Mouse (Mus musculus): ENCODE data around the gene B630019K06Rik. TPM values are rescaled to one million over a fixed set of nuclear protein-coding genes. Genes with fewer than 3 reads are reported as not detected.
"Not testable (repeated sequence)": the region's sequence is repeated elsewhere in the genome, so short reads cannot be mapped to it uniquely, and the experiment has no call there.

Gene B630019K06Rik
- 15.5 and 17.8 TPM in 2 replicates for polyA plus RNA-seq (2016; fragmentation: Nextera tagmentation; extraction: Ambion mirVana)

- H3K4me1 ChIP-seq = no peaks in the 10 kb centered on the region
- no peaks in the 10 kb centered on the region for H3K36me3 ChIP-seq
- no peaks in the 10 kb centered on the region for H3K9me3 ChIP-seq
- H3K4me2 ChIP-seq (replicated peaks) = peak within 1 kb of the TSS; percentile 64
- WGBS = 20% methylated on average over 86 of the region's 95 CpGs
- ATAC-seq (ENCODE audit: low FRiP score, low read depth) = peak; percentile 90
- no peaks in the 10 kb centered on the region for H3K27me3 ChIP-seq (replicated peaks)
- H3K9ac ChIP-seq = peak within 1 kb of the TSS; percentile 77
- H3K4me3 ChIP-seq = peak within 1 kb of the TSS; percentile 52
- H3K27ac ChIP-seq = peak within 1 kb of the TSS; percentile 42; the same call in 1 of the 2 replicates
Measured at GRCm38 (mm10) chrX:8892343-8893155, at the start of gene B630019K06Rik. B630019K06Rik (plus strand) TSS chrX:8892382.

DNA sequence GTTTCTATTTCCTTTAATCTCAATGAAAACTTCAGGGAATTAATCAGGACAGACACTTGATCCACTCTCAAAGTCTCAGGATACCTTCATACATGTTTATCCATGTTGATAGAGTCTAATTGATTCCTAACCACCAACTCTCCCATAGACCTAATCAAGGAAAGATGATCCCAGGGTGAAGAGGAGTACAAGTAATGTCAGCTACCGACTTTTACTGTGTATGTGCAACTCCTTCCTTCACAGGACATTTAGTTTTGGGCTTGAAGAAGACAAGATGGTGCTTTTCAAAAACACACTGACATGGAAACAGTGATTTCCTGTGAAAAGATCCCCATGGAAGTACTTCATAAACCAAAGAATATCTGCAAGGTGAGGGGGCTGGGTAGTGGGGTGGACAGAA lies 48.5 kb upstream of the B630019K06Rik start, which contains the start of gene Gm6592:
Gm6592 (plus strand) TSS at position 301 of the 400 bp plus-strand sequence.
- Histone ChIP-seq H3K4me3 (no peak within 1 kb of the TSS), H3K4me2 (replicated peaks) (no peak within 1 kb of the TSS), H3K4me1 (no peaks in the 10 kb centered on the region), H3K27me3 (replicated peaks) (no peaks in the 10 kb centered on the region), H3K9me3 (no peaks in the 10 kb centered on the region), H3K9ac (no peak within 1 kb of the TSS), H3K27ac (no peak within 1 kb of the TSS), H3K36me3 (no peaks in the 10 kb centered on the region)
- ATAC-seq (ENCODE audit: low FRiP score, low read depth) = no peak
- 77% methylated on average over 1 of the region's 1 CpGs for WGBS

- Histone ChIP-seq H3K36me3 (no peaks in the 10 kb centered on the region), H3K27ac (no peak overlapping the region), H3K4me1 (no peaks in the 10 kb centered on the region), H3K4me2 (replicated peaks) (no peak overlapping the region), H3K27me3 (replicated peaks) (no peaks in the 10 kb centered on the region), H3K4me3 (no peak overlapping the region), H3K9ac (no peak overlapping the region), H3K9me3 (no peaks in the 10 kb centered on the region)
- WGBS = 93% methylated on average over 10 of the region's 10 CpGs
- ATAC-seq (ENCODE audit: low FRiP score, low read depth) = no peak
Measured at GRCm38 (mm10) chrX:8852486-8852885, 39.7 kb upstream of the B630019K06Rik start.

DNA sequence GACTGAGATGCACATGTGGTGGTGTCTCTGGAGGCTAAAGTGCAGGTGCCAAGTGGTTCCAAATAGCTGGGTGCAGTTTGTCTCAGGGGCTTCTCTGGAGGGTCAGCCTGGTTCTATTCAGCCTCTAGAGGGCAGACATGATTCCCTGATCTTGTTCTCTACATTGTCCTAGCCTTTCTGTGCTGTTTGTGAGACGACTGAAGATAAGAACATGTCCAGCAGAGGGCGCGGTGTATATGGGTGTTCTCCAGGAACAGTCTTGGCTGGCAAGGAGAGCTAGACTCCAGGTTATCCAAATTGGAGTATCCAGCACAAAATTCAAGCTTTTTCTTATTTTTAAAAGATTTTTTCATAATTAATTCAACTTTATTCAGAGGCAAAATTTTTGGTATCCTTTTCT lies 27.9 kb upstream of the B630019K06Rik start:
- H3K4me1 ChIP-seq; H3K9me3 ChIP-seq; H3K9ac ChIP-seq; H3K4me2 ChIP-seq (replicated peaks); H3K27ac ChIP-seq; H3K36me3 ChIP-seq; H3K4me3 ChIP-seq; H3K27me3 ChIP-seq (replicated peaks): not testable (repeated sequence)
- 0 out of 2 replicates have a peak, but pooled peaks have one; percentile 56 for ATAC-seq (ENCODE audit: low FRiP score, low read depth)
- WGBS = 6% methylated on average over 3 of the region's 3 CpGs

GRCm38 (mm10) chrX:8873953-8874352 lies 18.2 kb upstream of the B630019K06Rik start, which contains the start of gene Gm5751:
Gm5751 (plus strand) TSS chrX:8874253.
- not testable (repeated sequence) for H3K27me3 ChIP-seq (replicated peaks); H3K4me2 ChIP-seq (replicated peaks); H3K4me3 ChIP-seq; H3K36me3 ChIP-seq; H3K9me3 ChIP-seq; H3K27ac ChIP-seq; ATAC-seq (ENCODE audit: low FRiP score, low read depth); H3K4me1 ChIP-seq; H3K9ac ChIP-seq
- 89% methylated on average over 3 of the region's 4 CpGs for WGBS

GRCm38 (mm10) chrX:8884336-8884735 lies 7.8 kb upstream of the B630019K06Rik start:
- no peak for ATAC-seq (ENCODE audit: low FRiP score, low read depth)
- H3K9me3 ChIP-seq = no peaks in the 10 kb centered on the region
- no peak overlapping the region for H3K9ac ChIP-seq
- no peak overlapping the region for H3K4me2 ChIP-seq (replicated peaks)
- no peak overlapping the region for H3K4me3 ChIP-seq
- 69% methylated on average over 4 of the region's 4 CpGs for WGBS
- H3K27me3 ChIP-seq (replicated peaks) = no peaks in the 10 kb centered on the region
- H3K36me3 ChIP-seq = no peaks in the 10 kb centered on the region
- H3K4me1 ChIP-seq = no peaks in the 10 kb centered on the region
- H3K27ac ChIP-seq = no peak overlapping the region

DNA sequence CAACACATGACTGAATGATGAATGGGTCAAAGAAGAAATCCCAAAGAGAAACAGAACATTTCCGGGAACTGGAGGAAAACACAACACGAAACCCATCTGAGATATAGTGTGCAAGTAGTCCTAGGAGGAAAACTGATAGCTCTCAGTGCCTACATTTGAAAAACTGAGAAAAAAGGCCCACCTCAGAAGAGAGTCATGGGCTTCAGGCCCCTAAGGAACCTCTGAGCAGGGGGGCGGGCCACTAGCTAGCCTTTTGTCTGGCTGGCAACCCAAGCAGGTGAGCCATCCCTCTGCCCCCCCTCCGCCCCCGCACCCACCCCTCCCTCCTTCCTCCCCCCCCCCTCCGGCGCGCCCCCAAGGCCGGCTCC lies 223 bp upstream of the B630019K06Rik start:
- ATAC-seq (ENCODE audit: low FRiP score, low read depth) = peak; percentile 28
- Histone ChIP-seq H3K9me3 (no peaks in the 10 kb centered on the region), H3K36me3 (no peaks in the 10 kb centered on the region), H3K27me3 (replicated peaks) (no peaks in the 10 kb centered on the region), H3K9ac (peak overlapping the region; percentile 77), H3K4me3 (peak overlapping the region; percentile 52), H3K4me2 (replicated peaks) (peak overlapping the region; percentile 64), H3K4me1 (no peaks in the 10 kb centered on the region), H3K27ac (no peak overlapping the region)
- 53% methylated on average over 3 of the region's 9 CpGs for WGBS

GRCm38 (mm10) chrX:8893182-8893651 lies 1.0 kb downstream of the B630019K06Rik start:
- WGBS = 21% methylated on average over 32 of the region's 42 CpGs
- Histone ChIP-seq H3K36me3 (no peaks in the 10 kb centered on the region), H3K9me3 (no peaks in the 10 kb centered on the region), H3K4me3 (peak overlapping the region; percentile 52), H3K4me2 (replicated peaks) (peak overlapping the region; percentile 64), H3K27me3 (replicated peaks) (no peaks in the 10 kb centered on the region), H3K9ac (peak overlapping the region; percentile 77), H3K27ac (peak overlapping the region; percentile 42; the same call in 1 of the 2 replicates), H3K4me1 (no peaks in the 10 kb centered on the region)
- ATAC-seq (ENCODE audit: low FRiP score, low read depth) = peak; percentile 76

DNA sequence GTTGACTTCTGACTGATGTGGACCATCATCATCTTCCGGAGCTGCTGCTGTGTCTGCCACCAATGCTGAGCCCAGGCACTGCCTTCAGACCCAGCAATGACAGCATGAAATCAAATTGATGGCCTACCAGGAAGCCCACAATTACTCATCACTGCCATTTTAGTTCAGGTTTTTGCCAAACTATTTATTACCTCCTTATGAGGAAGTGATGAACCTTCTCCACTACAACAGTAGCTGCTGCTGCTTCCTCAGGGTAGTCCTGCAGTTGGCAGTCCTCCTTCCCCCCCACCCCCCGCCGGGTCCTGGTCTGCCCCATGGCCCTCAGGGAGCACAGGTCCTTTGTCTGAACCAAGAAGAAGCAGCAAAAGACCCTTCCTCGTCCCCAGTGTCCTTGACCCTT lies 8.6 kb downstream of the B630019K06Rik start:
- ATAC-seq (ENCODE audit: low FRiP score, low read depth) = no peak
- H3K36me3 ChIP-seq = no peaks in the 10 kb centered on the region
- H3K4me1 ChIP-seq = no peaks in the 10 kb centered on the region
- H3K9ac ChIP-seq = no peak overlapping the region
- H3K4me3 ChIP-seq = no peak overlapping the region
- H3K27me3 ChIP-seq (replicated peaks) = no peaks in the 10 kb centered on the region
- H3K27ac ChIP-seq = no peak overlapping the region
- WGBS = 55% methylated on average over 4 of the region's 4 CpGs
- H3K4me2 ChIP-seq (replicated peaks) = no peak overlapping the region
- no peaks in the 10 kb centered on the region for H3K9me3 ChIP-seq

DNA sequence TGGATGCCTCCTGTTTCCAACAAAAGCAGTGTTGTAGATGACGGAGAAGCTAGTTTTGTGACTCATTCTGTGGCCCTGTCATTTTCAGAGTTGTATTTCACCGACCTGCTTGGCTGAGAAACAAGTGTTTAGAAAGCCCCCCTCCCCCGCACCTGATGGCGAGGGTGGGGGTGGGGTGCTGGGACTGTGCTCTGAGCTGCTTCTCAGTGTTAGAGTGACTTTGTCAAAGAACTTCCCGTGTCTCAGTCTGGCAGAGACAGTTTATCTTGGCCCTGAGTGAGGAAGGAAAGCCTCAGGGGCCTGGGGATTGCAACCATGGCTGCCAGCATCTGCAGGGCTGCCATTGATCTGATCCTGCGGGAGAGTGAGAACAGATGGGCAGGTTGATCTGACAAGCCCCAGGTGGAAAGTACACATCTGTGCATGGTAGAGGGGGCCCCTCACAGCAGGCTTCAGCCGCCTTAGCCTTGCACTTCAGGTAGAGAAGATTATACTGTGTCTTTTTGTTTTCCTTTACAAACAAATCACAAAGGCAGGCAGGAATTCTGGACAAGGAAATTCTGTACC lies 9.8 kb downstream of the B630019K06Rik start:
- ATAC-seq (ENCODE audit: low FRiP score, low read depth) = no peak

GRCm38 (mm10) chrX:8921080-8921479 lies 28.9 kb downstream of the B630019K06Rik start:
- ATAC-seq (ENCODE audit: low FRiP score, low read depth) = no peak
- no peaks in the 10 kb centered on the region for H3K27me3 ChIP-seq (replicated peaks)
- H3K4me3 ChIP-seq = no peak overlapping the region
- no peaks in the 10 kb centered on the region for H3K9me3 ChIP-seq
- H3K27ac ChIP-seq = no peak overlapping the region
- no peaks in the 10 kb centered on the region for H3K36me3 ChIP-seq
- 89% methylated on average over 4 of the region's 4 CpGs for WGBS
- no peak overlapping the region for H3K9ac ChIP-seq
- no peak overlapping the region for H3K4me2 ChIP-seq (replicated peaks)
- no peaks in the 10 kb centered on the region for H3K4me1 ChIP-seq

More for the DNA sequence above, 9.8 kb downstream of the B630019K06Rik start:
- Histone ChIP-seq H3K4me3 (no peak overlapping the region), H3K27me3 (replicated peaks) (no peaks in the 10 kb centered on the region), H3K4me1 (no peaks in the 10 kb centered on the region), H3K27ac (no peak overlapping the region), H3K9ac (no peak overlapping the region), H3K4me2 (replicated peaks) (no peak overlapping the region), H3K36me3 (no peaks in the 10 kb centered on the region), H3K9me3 (no peaks in the 10 kb centered on the region)
- WGBS = 36% methylated on average over 7 of the region's 7 CpGs

- Histone ChIP-seq H3K9ac (no peak overlapping the region), H3K27me3 (replicated peaks) (no peaks in the 10 kb centered on the region), H3K9me3 (no peaks in the 10 kb centered on the region), H3K4me3 (no peak overlapping the region), H3K4me2 (replicated peaks) (no peak overlapping the region), H3K36me3 (no peaks in the 10 kb centered on the region), H3K27ac (no peak overlapping the region), H3K4me1 (no peaks in the 10 kb centered on the region)
- ATAC-seq (ENCODE audit: low FRiP score, low read depth) = no peak
- 57% methylated on average over 9 of the region's 9 CpGs for WGBS
Measured at GRCm38 (mm10) chrX:8921813-8922607, 29.8 kb downstream of the B630019K06Rik start.

All from neural tube, embryonic 12.5 days (tissue).